Mouse (Mus musculus): ENCODE measurements around the gene Pxn.

Pxn gene

DNA sequence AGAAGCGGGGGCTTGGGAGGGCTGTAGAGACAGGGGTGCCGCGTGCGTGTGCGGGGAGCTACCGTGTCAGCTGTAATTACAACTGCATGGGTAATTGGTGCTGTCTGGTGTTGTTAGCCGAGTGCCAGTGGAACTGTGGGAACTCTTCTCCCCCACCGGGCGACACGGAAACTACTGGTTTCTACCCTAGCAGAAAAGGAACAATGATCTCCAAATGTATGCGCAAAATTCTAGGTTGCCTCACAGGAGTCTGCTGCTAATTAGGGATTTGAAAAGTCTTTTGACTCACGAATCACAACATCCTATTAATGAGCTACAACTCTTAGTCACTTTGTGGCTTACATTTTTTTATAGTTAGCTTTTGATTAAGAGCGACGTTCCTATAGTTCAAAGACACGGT lies 79.7 kb downstream of the Pxn start:
- DNase-seq, result no peak

DNA sequence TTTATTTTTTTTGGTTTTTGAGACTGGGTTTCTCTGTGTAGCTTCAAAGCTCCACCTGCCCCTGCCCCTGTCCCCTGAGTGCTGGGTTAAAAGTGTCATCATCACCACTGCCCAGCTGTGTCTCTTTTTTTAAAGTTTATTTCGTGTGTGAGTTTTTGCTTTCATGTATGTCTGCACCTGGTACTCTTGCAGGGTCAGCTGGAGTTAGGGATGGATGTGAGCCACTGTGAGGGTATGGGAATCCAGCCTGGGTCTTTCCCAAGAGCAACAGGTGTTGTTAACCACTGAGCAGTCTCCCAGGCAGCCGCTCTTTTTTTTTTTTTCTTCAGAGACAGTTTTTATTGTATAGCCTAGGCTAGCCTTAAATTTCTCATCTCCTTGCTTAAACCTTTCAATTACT lies 80.3 kb downstream of the Pxn start:
- DNase-seq, result no peak

DNA sequence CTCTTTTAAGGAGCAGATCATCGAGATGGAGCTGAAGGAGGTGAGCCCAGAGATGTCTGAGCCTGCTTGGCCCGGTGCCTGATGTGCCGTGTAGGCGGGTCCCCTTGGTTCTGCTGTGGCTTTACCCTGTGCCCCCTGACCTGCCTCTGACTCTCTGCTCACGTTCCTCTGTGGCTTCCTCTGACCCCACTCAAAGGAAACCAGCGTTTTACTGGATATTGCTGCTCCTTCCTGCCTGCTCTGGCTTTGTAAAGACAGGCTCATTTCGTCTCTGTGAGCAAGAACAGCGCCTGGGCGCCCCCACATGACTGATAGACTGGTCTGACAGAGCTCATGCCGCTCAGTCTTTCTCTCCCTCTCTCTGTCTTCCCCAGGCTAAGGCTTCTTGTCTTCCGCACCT lies 84.6 kb downstream of the Pxn start:
- DNase-seq, result no peak

DNA sequence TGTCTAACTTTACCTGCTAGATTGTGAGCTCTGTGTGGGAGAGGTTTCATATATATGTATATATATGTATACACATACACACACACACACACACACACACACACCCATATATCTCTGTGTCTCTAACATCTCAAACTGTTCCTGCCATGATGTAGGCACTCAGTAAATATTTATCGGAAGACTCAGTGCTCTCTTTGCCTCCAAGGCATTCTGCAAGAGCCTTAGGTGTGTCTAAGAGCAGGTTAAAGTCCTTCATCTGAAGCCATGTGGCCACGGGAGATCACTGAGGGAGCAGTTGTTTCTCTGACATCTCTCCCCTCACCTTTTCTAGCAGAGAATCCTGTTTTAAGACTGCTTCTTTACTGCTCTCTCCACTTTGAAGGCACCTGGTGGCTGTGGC lies 85.0 kb downstream of the Pxn start:
- DNase-seq, result no peak

DNA sequence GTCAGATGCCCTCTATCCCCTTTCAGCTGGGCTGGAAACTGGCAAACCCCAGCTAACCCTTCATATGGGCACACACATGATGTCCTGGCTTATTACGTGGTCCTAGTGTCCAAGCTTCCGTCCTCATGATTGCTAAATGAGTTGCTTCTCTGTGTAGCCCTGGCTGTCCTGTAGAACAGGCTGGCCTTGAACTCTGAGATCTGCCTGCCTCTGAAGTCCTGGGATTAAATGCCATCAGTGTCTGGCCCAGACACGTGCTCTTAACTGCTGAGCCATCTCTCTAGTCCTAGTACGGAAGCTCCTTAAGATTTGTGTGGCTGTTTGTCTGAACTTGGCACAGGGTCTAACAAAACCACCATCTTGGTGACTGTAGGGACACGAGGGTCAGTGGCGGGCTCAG lies 97.1 kb downstream of the Pxn start:
- DNase-seq, result no peak

All from lung, postnatal 10 days (tissue).